Mouse (Mus musculus) midbrain, embryonic 11.5 days (tissue): ENCODE results near the gene Psmd7. TPM values are rescaled to one million over a fixed set of nuclear protein-coding genes. Genes with fewer than 3 reads are reported as not detected.

Source experiments
- ATAC-seq: fragments of 200-750 bp; cut with Nextera tagmentation; 2 replicates; pipeline ENCODE4 v1.8.0; 2017; ENCODE audit warnings: moderate TSS enrichment, moderate library complexity; ENCODE audit not compliant: low FRiP score
- DNase-seq: peaks from one replicate; pipeline ENCODE4 v3.0.0; 2015; ENCODE audit warnings: low spot score; ENCODE audit errors: missing footprints
- H3K27ac ChIP-seq: fragments of 300-500 bp; sonication (generic); 2 replicates; pipeline ENCODE4 v1.5.1; 2014; ENCODE audit warnings: low read depth, low read length
- H3K27me3 ChIP-seq: fragments of 300-500 bp; sonication (generic); 2 replicates; pipeline ENCODE4 v1.6.1; 2014; ENCODE audit warnings: mild to moderate bottlenecking, low read length, moderate library complexity, mixed read lengths; ENCODE audit not compliant: control insufficient read depth, insufficient read depth
- H3K36me3 ChIP-seq: fragments of 300-500 bp; sonication (generic); 2 replicates; pipeline ENCODE4 v1.6.1; 2014; ENCODE audit warnings: mild to moderate bottlenecking, low read length, moderate library complexity, mixed read lengths; ENCODE audit not compliant: control insufficient read depth, insufficient read depth
- H3K4me1 ChIP-seq: fragments of 300-500 bp; sonication (generic); 2 replicates; pipeline ENCODE4 v1.6.1; 2014; ENCODE audit warnings: low read length; ENCODE audit not compliant: control insufficient read depth, insufficient read depth
- H3K4me2 ChIP-seq: fragments of 300-500 bp; sonication (generic); 2 replicates; pipeline ENCODE4 v1.6.1; 2014; ENCODE audit warnings: mild to moderate bottlenecking, moderate library complexity
- H3K4me3 ChIP-seq: fragments of 300-500 bp; sonication (generic); 2 replicates; pipeline ENCODE4 v1.5.1; 2014; ENCODE audit warnings: low read depth, low read length
- H3K9ac ChIP-seq: fragments of 300-500 bp; sonication (generic); 2 replicates; pipeline ENCODE4 v1.6.1; 2014; ENCODE audit warnings: low read length
- H3K9me3 ChIP-seq: fragments of 300-500 bp; sonication (generic); 2 replicates; pipeline ENCODE4 v1.6.1; 2016; ENCODE audit warnings: low read length; ENCODE audit not compliant: control insufficient read depth
- WGBS: fragments of 180-500 bp; shearing (Covaris S2); extraction: QIAGEN DNeasy Blood & Tissue Kit; methylation state at CpG from one replicate; pipeline ENCODE4 v1.1.7; 2014; 5-methylcytosine and 5-hydroxymethylcytosine counted together
- polyA plus RNA-seq: library from polyadenylated mRNA; unstranded; fragments of >200 nt; fragmentation: Nextera tagmentation; extraction: Ambion mirVana; gene quantifications from 2 replicates; pipeline ENCODE4 v1.2.1, GENCODE M21; 2014

Psmd7 gene
- polyA plus RNA-seq, 1 experiment from 2014 or later, result 319 TPM

DNA sequence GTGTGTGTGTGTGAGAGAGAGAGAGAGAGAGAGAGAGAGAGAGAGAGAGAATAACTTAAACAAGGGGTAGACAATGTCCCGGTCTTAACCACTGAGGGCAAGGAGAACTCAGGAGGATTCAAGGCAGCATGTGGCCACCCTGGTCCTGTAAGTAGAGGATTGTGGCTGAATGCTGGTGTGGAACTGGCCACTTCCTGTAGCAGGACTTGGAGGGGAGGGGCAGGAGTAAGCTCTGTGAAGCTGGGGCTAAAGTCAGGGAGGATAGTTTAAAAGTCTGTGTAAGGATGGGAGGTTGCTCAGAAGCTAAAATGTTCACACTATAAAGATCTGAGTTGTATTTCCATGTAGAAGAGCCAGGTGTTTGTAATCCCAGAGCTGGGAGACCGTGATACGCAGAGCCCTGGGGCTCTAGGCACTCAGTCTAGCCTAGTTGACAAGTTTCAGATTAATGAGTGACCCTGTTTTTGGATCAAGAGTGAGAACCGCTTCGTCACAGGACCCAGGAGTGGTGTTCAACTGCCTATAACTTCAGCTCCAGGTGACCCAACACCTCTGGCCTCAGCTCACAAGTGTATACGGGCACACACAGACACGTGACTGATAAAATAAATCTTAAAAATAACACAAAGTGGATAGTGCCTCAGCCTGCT is 16.7 kb downstream of the Psmd7 start:
- DNase-seq, result no peak
- H3K36me3 ChIP-seq, result no peaks in the 10 kb centered on the region
- no peaks in the 10 kb centered on the region for H3K27me3 ChIP-seq
- H3K4me1 ChIP-seq, result no peaks in the 10 kb centered on the region
- 93% methylated on average over 7 of the region's 7 CpGs for WGBS
- no peak overlapping the region for H3K9ac ChIP-seq
- no peak overlapping the region for H3K4me3 ChIP-seq
- no peak overlapping the region for H3K4me2 ChIP-seq
- no peak for ATAC-seq
- H3K27ac ChIP-seq, result no peak overlapping the region
- no peaks in the 10 kb centered on the region for H3K9me3 ChIP-seq

DNA sequence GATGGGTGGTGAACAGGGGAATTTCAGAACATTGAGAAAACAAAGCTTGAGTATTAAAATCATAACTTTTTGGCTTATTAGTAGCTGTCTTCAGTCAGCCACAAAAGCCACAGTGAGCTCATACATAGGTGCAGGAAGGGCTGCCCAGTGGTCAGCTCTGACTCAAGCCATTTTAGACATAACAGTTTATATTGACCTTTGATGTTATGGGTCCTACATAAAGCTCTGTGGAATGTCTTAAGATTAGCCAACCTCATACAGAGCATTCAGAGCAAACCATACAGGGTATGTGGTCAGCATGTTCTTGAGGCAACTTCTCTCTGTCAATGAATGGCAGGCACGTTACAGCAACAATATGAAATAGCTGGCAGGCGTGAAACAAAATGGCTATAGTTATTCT is 17.2 kb downstream of the Psmd7 start:
- WGBS, result 77% methylated on average over 2 of the region's 2 CpGs
- peak; percentile 60 for DNase-seq

DNA sequence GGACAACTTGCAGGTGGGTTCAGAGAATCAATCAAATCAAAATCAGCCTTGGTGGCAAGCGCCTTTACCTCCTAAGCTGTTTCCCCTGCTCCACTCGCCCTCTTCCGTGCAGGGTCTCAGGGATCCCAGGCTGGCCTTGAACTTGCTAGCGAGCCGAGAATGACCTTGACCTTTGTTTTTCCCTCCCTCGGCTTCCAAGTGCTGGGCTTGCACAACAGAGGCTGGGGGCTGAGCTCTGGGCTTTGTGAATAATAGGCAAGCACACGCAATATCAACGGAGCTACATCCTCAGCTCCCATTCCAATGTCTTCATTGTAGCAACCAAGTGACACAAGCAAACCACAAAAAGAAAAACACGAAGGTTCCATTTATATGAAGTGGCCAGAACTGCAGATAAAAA is 26.1 kb downstream of the Psmd7 start:
- DNase-seq, result peak; percentile 84
- Histone ChIP-seq H3K27ac (no peak overlapping the region), H3K4me1 (no peaks in the 10 kb centered on the region), H3K9me3 (no peaks in the 10 kb centered on the region), H3K9ac (no peak overlapping the region), H3K4me2 (no peak overlapping the region), H3K27me3 (no peaks in the 10 kb centered on the region), H3K4me3 (no peak overlapping the region), H3K36me3 (no peaks in the 10 kb centered on the region)
- 78% methylated on average over 9 of the region's 9 CpGs for WGBS
- no peak for ATAC-seq

More for the DNA sequence above, 17.2 kb downstream of the Psmd7 start:
- Histone ChIP-seq H3K36me3 (no peaks in the 10 kb centered on the region), H3K9me3 (no peaks in the 10 kb centered on the region), H3K27ac (no peak overlapping the region), H3K4me2 (no peak overlapping the region), H3K27me3 (no peaks in the 10 kb centered on the region), H3K4me3 (no peak overlapping the region), H3K9ac (no peak overlapping the region), H3K4me1 (no peaks in the 10 kb centered on the region)
- no peak for ATAC-seq

DNA sequence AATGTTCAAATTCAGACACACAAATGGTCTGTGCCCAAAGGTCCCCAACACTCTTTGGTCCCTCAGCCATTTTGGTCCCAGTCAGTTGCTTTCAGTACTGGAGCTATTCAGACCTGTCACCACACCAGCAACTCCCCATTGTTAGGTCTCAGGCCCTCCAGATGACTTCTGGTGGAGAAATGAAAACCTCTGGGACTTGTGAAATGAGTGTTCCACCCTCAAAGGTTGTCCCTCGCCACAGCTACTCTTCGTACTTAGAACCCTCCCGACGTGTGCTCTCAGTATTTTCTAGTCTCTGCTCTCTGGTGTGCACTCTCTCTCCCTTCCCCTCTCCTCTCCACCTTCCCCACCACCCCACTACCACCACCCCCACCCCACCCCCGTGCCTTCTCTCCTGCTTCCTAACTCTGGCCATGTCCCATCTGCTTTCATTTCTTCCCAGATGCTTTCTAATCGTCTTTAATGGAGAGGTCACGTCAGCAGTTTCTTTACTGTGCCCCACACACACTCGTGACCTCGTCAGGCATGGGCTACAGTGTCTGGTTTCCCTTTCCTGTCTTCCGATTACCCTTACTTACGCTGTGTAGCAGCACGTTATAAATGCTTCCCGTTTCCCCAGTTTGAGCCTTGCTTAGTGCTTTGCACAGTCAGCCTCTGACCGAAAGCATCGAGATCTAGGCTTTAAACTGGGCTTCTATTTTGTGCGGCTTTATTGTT is 27.3 kb downstream of the Psmd7 start:
- Histone ChIP-seq H3K27ac (no peak overlapping the region), H3K9ac (no peak overlapping the region), H3K27me3 (no peaks in the 10 kb centered on the region), H3K9me3 (no peaks in the 10 kb centered on the region), H3K36me3 (no peaks in the 10 kb centered on the region), H3K4me2 (no peak overlapping the region), H3K4me1 (no peaks in the 10 kb centered on the region), H3K4me3 (no peak overlapping the region)
- no peak for ATAC-seq
- peak; percentile 84 for DNase-seq
- 72% methylated on average over 16 of the region's 16 CpGs for WGBS

DNA sequence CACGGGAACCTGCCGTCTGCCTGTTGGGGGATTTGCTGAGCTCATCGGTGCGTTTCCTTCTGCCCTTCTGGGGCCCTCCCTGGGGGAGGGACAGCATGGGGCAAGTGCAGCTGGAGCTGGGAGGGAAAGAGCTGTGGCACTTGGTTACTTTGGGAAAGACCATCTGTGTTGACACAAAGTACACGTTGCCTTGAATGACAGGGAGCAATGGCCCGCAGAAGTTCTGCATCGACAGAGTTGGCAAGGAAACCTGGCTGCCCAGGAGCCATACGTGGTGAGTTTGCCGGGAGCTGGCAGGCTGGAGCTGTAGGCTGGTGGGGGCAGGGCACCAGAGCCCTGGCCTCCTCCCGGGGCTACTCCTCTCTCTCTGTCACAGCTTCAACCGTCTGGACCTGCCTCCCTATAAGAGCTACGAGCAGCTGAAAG is 31.7 kb downstream of the Psmd7 start:
- no peak overlapping the region for H3K9ac ChIP-seq
- no peaks in the 10 kb centered on the region for H3K27me3 ChIP-seq
- H3K4me1 ChIP-seq, result peaks cover 3% of the 10 kb centered on the region
- DNase-seq, result peak; percentile 80
- 0 out of 2 replicates have a peak, but pooled peaks have one; percentile 48 for ATAC-seq
- H3K36me3 ChIP-seq, result no peaks in the 10 kb centered on the region
- H3K4me3 ChIP-seq, result no peak overlapping the region
- H3K4me2 ChIP-seq, result no peak overlapping the region
- no peaks in the 10 kb centered on the region for H3K9me3 ChIP-seq
- 31% methylated on average over 12 of the region's 12 CpGs for WGBS
- no peak overlapping the region for H3K27ac ChIP-seq

DNA sequence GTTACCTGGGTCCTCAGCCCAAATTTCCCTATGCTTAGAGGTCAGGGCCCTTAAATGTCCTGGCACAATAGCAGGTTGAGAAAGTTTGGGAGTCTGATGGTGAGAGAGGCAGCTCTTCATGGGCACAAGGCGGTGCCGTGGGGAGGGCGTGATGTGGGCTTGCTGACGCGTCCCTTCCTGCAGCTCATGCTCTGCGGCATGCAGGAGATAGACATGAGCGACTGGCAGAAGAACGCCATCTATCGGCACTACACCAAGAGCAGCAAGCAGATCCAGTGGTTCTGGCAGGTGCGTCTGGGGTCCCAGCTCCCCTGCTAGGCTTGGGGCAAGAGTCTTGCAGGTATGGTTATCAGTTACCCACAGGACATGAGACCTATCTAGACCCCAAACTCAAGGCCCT is 33.0 kb downstream of the Psmd7 start:
- no peak overlapping the region for H3K4me3 ChIP-seq
- H3K4me2 ChIP-seq, result no peak overlapping the region
- DNase-seq (no peak), ATAC-seq (no peak)
- no peak overlapping the region for H3K9ac ChIP-seq
- H3K9me3 ChIP-seq, result no peaks in the 10 kb centered on the region
- peaks cover 3% of the 10 kb centered on the region for H3K4me1 ChIP-seq
- H3K27me3 ChIP-seq, result no peaks in the 10 kb centered on the region
- no peaks in the 10 kb centered on the region for H3K36me3 ChIP-seq
- no peak overlapping the region for H3K27ac ChIP-seq
- 95% methylated on average over 10 of the region's 10 CpGs for WGBS

DNA sequence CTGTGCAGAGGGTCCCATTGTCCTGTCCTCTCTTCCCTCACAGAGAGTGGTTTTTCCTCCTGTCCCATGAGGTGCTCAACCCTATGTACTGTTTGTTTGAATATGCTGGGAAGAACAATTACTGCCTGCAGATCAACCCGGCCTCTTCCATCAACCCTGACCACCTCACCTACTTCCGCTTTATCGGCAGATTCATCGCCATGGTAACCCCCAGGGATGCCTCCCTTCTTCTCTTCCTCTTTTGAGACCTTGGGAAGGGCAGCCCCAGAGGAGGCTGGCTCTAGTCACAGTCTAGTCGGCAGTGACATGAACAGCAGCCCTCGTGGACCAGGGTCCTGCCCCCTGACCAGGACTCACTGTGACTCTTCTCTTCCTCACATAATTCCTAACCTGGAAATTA is 36.0 kb downstream of the Psmd7 start:
- H3K9ac ChIP-seq, result no peak overlapping the region
- DNase-seq (peak; percentile 69), ATAC-seq (no peak)
- H3K4me2 ChIP-seq, result no peak overlapping the region
- 23% methylated on average over 6 of the region's 6 CpGs for WGBS
- no peaks in the 10 kb centered on the region for H3K9me3 ChIP-seq
- H3K27ac ChIP-seq, result no peak overlapping the region
- no peaks in the 10 kb centered on the region for H3K36me3 ChIP-seq
- no peak overlapping the region for H3K4me3 ChIP-seq
- H3K27me3 ChIP-seq, result no peaks in the 10 kb centered on the region
- peaks cover 3% of the 10 kb centered on the region for H3K4me1 ChIP-seq

DNA sequence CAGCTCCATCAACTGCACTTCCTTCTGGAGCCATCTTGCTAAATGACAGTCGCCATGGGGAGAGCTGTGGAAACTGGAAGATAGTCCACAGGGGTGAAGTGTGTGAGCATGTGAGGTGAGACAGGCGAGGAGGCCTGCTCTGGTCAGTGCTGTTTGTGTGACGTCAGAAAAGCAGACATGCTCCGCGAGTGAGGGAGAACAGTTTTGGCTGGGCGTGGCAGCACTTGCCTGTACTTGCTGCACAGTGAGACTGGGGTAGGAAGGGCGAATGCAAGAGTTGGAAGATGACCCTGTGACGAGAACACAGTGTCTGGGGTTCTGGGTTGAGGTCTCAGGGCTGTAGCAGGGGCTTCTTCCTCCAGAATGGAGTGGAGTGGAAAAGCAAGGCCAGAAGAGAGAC is 41.4 kb downstream of the Psmd7 start:
- H3K36me3 ChIP-seq, result no peaks in the 10 kb centered on the region

DNA sequence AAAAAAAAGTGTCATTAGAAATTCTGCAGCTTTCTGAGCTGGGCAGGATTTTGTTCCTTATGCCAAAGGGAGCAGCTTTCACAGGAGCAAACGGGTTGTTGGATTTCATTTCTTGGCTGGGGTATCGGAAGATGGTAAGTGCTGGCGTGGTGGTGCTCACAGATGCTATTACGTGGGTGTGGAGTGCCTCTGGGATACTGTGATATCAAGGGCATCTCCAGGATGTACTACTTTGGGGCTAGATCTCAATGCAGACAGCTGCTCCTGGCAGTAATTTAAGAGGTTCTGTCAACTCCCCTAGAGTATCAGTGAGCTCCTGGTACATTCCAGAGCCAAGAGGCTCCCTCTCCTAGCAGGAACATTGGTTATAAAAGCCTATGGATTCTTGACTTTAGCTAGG is 42.1 kb downstream of the Psmd7 start:
- Histone ChIP-seq H3K4me1 (no peaks in the 10 kb centered on the region), H3K4me2 (no peak overlapping the region), H3K27me3 (no peaks in the 10 kb centered on the region), H3K36me3 (no peaks in the 10 kb centered on the region), H3K9ac (no peak overlapping the region), H3K27ac (no peak overlapping the region), H3K4me3 (no peak overlapping the region), H3K9me3 (no peaks in the 10 kb centered on the region)
- ATAC-seq (no peak), DNase-seq (no peak)
- 96% methylated on average over 4 of the region's 4 CpGs for WGBS

More for the DNA sequence above, 41.4 kb downstream of the Psmd7 start:
- H3K4me3 ChIP-seq, result no peak overlapping the region
- no peak for DNase-seq
- H3K4me1 ChIP-seq, result no peaks in the 10 kb centered on the region
- no peak overlapping the region for H3K9ac ChIP-seq
- no peak overlapping the region for H3K27ac ChIP-seq
- 88% methylated on average over 8 of the region's 8 CpGs for WGBS
- H3K9me3 ChIP-seq, result no peaks in the 10 kb centered on the region
- no peak overlapping the region for H3K4me2 ChIP-seq
- no peaks in the 10 kb centered on the region for H3K27me3 ChIP-seq
- ATAC-seq, result no peak
